Mouse (Mus musculus) intestine, embryonic 16.5 days (tissue): ENCODE measurements around the gene Gcnt4. TPM values are rescaled to one million over a fixed set of nuclear protein-coding genes. Genes with fewer than 3 reads are reported as not detected.

Experiments
- ATAC-seq: fragments of 200-750 bp; cut with Nextera tagmentation; 2 replicates; pipeline ENCODE4 v1.8.0; 2017; ENCODE audit warnings: moderate TSS enrichment, moderate library complexity
- H3K27ac ChIP-seq: fragments of 300-500 bp; sonication (generic); 2 replicates; pipeline ENCODE4 v1.5.1; 2014; ENCODE audit warnings: mild to moderate bottlenecking, low read length
- H3K27me3 ChIP-seq: fragments of 300-500 bp; sonication (generic); replicated peaks from 2 replicates; pipeline ENCODE4 v1.6.1; 2014; ENCODE audit warnings: low read length, control low read depth, mixed read lengths; ENCODE audit not compliant: control insufficient read depth, insufficient read depth
- H3K36me3 ChIP-seq: fragments of 300-500 bp; sonication (generic); 2 replicates; pipeline ENCODE4 v1.6.1; 2014; ENCODE audit warnings: low read length, control low read depth; ENCODE audit not compliant: control insufficient read depth, insufficient read depth
- H3K4me1 ChIP-seq: fragments of 300-500 bp; sonication (generic); 2 replicates; pipeline ENCODE4 v1.6.1; 2014; ENCODE audit warnings: low read length, control low read depth, mixed read lengths; ENCODE audit not compliant: control insufficient read depth, insufficient read depth
- H3K4me2 ChIP-seq: fragments of 300-500 bp; sonication (generic); 2 replicates; pipeline ENCODE4 v1.6.1; 2014; ENCODE audit warnings: low read depth, low read length, control low read depth
- H3K4me3 ChIP-seq: fragments of 300-500 bp; sonication (generic); 2 replicates; pipeline ENCODE4 v1.5.1; 2014; ENCODE audit warnings: mild to moderate bottlenecking, low read length
- H3K9ac ChIP-seq: fragments of 300-500 bp; sonication (generic); 2 replicates; pipeline ENCODE4 v1.6.1; 2014; ENCODE audit warnings: low read depth, low read length
- H3K9me3 ChIP-seq: fragments of 300-500 bp; sonication (generic); 2 replicates; pipeline ENCODE4 v1.6.1; 2016; ENCODE audit warnings: low read length, control low read depth; ENCODE audit not compliant: control insufficient read depth
- WGBS: fragments of 180-500 bp; shearing (Covaris S2); extraction: QIAGEN DNeasy Blood & Tissue Kit; methylation state at CpG from one replicate; pipeline ENCODE4 v1.1.7; 2014; 5-methylcytosine and 5-hydroxymethylcytosine counted together
- polyA plus RNA-seq: library from polyadenylated mRNA; unstranded; fragments of >200 nt; fragmentation: Nextera tagmentation; extraction: Ambion mirVana; gene quantifications from 2 replicates; pipeline ENCODE4 v1.2.1, GENCODE M21; 2015

Gcnt4 gene
- polyA plus RNA-seq, 1 experiment from 2014 or later: 5.9 TPM

DNA sequence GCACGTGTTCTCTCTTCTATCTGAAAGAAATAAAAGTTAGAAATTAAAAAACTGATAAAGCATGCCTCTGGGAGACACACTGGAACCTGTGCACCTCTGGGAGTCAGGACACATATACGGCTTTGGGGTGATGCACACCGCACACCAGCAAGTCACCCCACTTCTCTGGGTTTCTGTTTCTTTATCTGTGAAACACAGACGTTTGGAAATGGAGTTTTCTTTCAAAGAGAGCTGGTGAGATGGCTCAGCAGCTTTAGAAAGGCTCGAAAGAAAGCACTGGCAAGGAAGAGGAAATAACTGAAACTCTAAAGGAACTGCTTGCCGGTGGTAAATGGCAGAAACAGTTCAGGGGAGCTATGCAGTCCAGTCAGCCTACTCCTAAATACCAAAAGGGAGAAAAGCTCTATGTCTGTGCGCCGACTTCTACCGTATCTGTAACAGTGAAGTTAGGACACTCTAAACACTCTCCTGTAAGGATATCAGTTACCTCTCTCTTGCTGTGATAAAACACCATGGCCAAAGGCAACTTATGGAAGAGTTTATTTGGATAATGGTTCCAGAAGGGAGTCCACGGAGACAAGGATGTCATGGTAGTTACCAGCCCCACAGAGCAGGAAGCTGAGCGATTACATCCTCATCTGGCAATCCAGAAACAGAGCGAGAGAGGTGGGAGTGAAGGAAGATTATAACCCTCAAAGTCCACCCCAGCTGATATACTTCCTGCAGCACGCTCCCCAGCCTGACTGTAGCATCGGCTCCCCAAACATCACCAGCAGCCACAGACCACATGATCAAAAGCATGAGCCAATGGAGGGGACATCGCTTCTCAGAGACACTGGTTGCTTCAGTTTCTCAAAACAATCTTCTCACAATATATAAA lies 42.0 kb downstream of the Gcnt4 start:
- H3K9me3 ChIP-seq: no peaks in the 10 kb centered on the region
- H3K36me3 ChIP-seq: no peaks in the 10 kb centered on the region
- no peaks in the 10 kb centered on the region for H3K27me3 ChIP-seq
- no peak overlapping the region for H3K9ac ChIP-seq
- no peak overlapping the region for H3K4me3 ChIP-seq
- H3K27ac ChIP-seq: no peak overlapping the region
- WGBS: 70% methylated on average over 15 of the region's 15 CpGs
- no peak overlapping the region for H3K4me2 ChIP-seq
- no peaks in the 10 kb centered on the region for H3K4me1 ChIP-seq
- no peak for ATAC-seq

DNA sequence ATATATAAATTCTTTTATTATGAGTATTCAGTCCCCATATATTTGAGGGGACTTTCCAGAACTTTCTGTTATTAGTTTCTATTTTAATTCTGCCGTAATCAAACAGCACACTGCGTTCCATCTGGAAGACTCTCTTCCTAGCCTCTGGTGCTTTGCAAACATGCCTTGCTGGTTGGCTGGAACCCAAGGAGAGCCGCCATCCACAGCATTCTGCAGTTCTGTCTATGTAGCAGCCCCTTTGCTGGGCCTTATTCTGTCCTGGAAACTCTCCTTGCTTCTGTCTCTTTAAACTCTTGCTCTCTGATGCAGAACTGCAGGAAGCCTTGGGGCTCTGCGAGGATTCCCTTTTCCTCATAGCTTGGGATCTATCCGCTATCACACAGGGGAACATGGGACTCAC lies 42.6 kb downstream of the Gcnt4 start:
- Histone ChIP-seq H3K27me3 (no peaks in the 10 kb centered on the region), H3K36me3 (no peaks in the 10 kb centered on the region), H3K9me3 (no peaks in the 10 kb centered on the region), H3K4me1 (no peaks in the 10 kb centered on the region), H3K9ac (no peak overlapping the region), H3K4me2 (0 out of 2 replicates have a peak overlapping the region, but pooled peaks have one; percentile 1), H3K4me3 (no peak overlapping the region), H3K27ac (peak overlapping the region; percentile 58)
- 61% methylated on average over 5 of the region's 5 CpGs for WGBS
- no peak for ATAC-seq

DNA sequence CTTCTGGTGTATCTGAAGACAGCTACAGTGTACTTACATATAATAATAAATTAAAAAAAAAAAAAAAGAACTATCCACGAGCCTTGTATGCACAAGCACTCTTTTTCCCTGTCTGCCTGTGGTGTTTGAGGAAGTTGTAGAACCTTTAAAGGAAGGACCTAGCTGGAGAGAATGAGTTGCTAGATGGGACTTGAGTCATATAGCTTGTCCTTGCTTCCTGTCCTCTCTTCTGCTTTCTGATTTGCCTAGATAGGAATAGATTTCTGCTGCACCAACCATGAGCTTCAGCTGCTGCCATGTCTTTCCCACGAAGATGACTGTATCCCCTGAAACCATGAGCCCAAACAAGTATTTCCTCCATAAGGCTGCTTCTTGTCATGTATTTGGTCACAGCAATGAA lies 43.3 kb downstream of the Gcnt4 start:
- 83% methylated on average over 2 of the region's 2 CpGs for WGBS
- H3K4me1 ChIP-seq: no peaks in the 10 kb centered on the region

DNA sequence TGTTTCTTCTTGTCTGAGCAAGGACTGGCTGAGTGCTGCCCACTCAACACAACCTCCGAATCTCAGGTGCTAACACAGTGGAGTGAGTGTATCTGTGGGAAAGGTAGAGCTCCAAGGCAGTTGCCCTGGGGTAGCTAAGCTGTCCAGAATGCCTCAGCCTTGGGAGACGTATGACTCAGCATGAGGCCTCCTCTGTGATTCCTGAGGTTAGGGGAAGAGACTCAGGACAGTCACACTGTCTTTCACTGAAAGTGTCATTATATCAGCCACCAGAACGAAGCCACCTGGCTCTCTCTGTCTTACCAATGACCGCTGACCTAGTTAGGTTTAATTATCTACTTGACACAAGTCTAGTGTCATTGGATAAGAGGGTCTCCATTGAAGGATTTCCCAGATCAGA lies 46.6 kb downstream of the Gcnt4 start:
- ATAC-seq: no peak
- Histone ChIP-seq H3K9me3 (no peaks in the 10 kb centered on the region), H3K4me2 (no peak overlapping the region), H3K4me3 (no peak overlapping the region), H3K36me3 (no peaks in the 10 kb centered on the region), H3K4me1 (no peaks in the 10 kb centered on the region), H3K9ac (no peak overlapping the region), H3K27ac (no peak overlapping the region), H3K27me3 (no peaks in the 10 kb centered on the region)
- WGBS: 86% methylated on average over 4 of the region's 4 CpGs

More for the DNA sequence above, 43.3 kb downstream of the Gcnt4 start:
- no peaks in the 10 kb centered on the region for H3K36me3 ChIP-seq
- no peak overlapping the region for H3K4me3 ChIP-seq
- H3K9me3 ChIP-seq: no peaks in the 10 kb centered on the region
- H3K27me3 ChIP-seq: no peaks in the 10 kb centered on the region
- no peak overlapping the region for H3K9ac ChIP-seq
- H3K4me2 ChIP-seq: no peak overlapping the region
- H3K27ac ChIP-seq: no peak overlapping the region
- no peak for ATAC-seq

DNA sequence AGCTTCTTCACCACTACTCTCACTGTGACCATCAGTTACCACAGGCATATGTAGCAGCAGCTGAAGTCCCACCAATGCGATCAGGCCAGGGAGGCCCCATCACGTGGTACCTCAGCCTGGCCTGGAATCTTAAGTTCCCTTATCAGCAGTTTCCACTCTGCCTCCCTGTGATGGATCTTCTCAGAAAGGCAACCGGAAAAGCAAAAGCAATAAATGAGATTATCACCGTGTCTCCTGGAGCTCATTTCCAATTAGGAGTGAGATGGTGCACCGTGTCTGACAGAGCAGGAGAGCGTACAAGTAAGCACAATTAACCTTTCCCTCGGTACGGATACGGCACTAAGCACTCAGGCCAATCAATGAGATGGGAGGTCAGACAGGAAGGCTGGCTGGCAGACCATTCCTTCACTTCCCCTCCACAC lies 47.4 kb downstream of the Gcnt4 start:
- 41% methylated on average over 9 of the region's 9 CpGs for WGBS
- Histone ChIP-seq H3K4me3 (no peak overlapping the region), H3K9me3 (no peaks in the 10 kb centered on the region), H3K27me3 (no peaks in the 10 kb centered on the region), H3K4me2 (no peak overlapping the region), H3K4me1 (no peaks in the 10 kb centered on the region), H3K9ac (no peak overlapping the region), H3K36me3 (no peaks in the 10 kb centered on the region), H3K27ac (no peak overlapping the region)
- peak; percentile 81 for ATAC-seq

DNA sequence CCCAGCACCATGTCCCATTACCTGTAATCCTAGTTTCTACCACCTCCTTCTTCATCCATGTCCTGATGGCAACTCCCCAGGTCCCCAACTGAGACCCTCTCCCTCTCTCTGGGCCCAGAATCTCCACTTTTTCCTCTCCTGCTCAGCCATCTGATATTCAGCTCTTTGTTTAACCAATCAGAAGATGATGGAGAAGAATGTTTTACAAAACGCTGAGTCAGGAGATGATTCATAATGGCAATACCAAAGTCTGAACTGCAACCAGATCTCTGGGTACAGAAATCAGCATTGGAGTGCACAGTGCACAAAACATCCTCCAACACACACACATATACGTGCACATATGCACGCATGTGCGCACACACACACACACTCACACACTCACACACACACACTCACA lies 48.8 kb downstream of the Gcnt4 start:
- 91% methylated on average over 4 of the region's 4 CpGs for WGBS

DNA sequence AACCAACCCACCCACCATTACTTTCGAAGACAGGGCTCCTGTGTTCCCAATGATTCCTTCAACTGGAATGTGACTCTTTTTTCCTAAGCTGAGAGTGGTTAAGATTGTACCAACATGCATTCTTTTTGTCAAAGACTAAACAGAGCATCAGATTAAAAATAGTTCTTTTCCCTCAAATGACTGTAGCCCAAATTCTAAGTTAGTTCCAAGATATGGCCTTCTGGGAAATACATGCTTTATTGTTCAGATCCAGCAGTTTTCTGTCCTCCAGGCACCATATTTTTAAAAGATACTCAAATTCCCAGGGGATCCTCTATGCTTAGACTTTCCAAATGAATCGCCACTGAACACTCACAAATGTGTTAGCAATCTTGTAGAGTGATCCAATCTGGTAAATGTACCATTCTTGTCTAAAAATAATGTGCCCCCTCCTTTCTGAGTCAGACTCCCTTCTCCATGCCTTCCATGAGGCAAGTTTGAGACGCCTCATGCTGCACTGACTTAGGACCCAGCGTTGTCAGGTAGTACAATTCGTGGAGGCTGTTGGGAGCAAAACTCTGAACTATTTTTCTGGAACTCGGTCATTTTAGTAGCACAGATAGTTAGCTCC lies 52.6 kb downstream of the Gcnt4 start:
- Histone ChIP-seq H3K4me2 (no peak overlapping the region), H3K27ac (no peak overlapping the region), H3K4me3 (no peak overlapping the region), H3K9me3 (no peaks in the 10 kb centered on the region), H3K9ac (no peak overlapping the region), H3K4me1 (no peaks in the 10 kb centered on the region), H3K27me3 (no peaks in the 10 kb centered on the region), H3K36me3 (no peaks in the 10 kb centered on the region)
- no peak for ATAC-seq
- 84% methylated on average over 6 of the region's 6 CpGs for WGBS

More for the DNA sequence above, 48.8 kb downstream of the Gcnt4 start:
- no peaks in the 10 kb centered on the region for H3K4me1 ChIP-seq
- ATAC-seq: no peak
- H3K36me3 ChIP-seq: no peaks in the 10 kb centered on the region
- H3K4me2 ChIP-seq: no peak overlapping the region
- no peak overlapping the region for H3K27ac ChIP-seq
- no peaks in the 10 kb centered on the region for H3K9me3 ChIP-seq
- no peak overlapping the region for H3K4me3 ChIP-seq
- no peaks in the 10 kb centered on the region for H3K27me3 ChIP-seq
- no peak overlapping the region for H3K9ac ChIP-seq

DNA sequence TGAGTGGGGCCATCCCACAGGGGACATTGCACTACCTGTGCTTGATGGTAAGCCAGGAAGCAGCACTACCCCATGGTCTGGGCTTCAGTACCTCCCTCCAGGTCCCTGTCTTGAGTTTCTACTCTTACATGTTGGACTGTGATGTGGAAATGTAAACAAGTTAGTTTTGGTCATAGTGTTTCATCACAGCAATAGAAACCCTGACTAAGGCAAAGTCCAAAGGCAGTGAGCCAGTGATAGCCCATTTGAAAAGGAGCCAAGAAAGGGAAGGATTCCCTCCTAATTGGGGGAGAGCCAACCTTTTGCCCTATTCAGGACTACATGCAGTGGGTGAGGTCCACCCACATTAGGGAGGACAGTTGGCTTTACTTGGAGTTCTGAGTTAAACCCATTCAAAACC lies 56.1 kb downstream of the Gcnt4 start:
- no peaks in the 10 kb centered on the region for H3K27me3 ChIP-seq
- H3K9ac ChIP-seq: no peak overlapping the region
- no peak overlapping the region for H3K4me2 ChIP-seq
- no peaks in the 10 kb centered on the region for H3K9me3 ChIP-seq
- ATAC-seq: no peak
- peaks cover 5% of the 10 kb centered on the region for H3K4me1 ChIP-seq
- H3K36me3 ChIP-seq: no peaks in the 10 kb centered on the region
- H3K27ac ChIP-seq: no peak overlapping the region
- no peak overlapping the region for H3K4me3 ChIP-seq

DNA sequence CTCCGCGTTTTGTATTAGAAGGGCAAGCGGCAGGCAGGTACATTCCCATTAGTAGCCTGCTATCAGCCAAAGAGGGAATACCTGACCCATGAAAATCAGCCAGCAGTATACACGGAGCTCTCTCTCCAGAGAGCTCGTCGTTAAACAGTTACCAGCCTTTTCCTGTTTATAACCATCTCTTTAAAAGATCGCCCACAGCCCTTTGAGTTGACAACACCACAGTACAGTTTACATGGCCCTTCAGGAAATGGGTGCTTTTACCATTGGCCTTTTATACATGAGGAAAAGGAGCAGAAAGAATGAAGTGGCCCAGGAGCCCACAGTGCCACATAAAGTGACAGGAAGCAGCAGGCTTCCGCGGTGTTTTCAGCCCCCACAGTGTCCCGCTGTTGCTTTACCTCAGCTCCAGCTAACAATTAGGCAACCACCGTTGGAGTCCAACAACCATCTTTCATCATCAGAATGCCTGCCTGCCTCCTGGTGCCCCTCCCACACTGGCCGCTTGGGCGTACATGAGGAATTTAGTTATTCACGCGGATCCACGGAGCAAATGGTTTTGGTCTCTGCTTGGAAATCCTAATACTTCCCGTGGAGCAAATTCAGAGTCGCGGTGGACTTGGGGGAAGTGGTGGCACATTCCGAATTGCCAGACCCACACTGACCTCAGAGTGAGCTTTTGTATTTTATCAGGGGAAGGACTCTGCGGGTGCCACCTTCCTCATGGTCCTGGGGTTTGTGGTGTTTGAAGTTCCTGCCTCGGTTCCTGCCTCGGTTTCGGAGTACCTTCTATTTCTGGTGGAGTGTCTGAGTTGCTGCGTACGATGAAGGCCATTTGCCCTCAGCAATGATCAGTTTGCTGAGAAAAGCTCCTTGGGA lies 59.0 kb downstream of the Gcnt4 start:
- H3K4me2 ChIP-seq: peak overlapping the region; percentile 17
- WGBS: 51% methylated on average over 26 of the region's 26 CpGs
- no peak overlapping the region for H3K4me3 ChIP-seq
- no peak overlapping the region for H3K9ac ChIP-seq
- ATAC-seq: 0 out of 2 replicates have a peak, but pooled peaks have one; percentile 36
- peaks cover 5% of the 10 kb centered on the region for H3K4me1 ChIP-seq
- H3K9me3 ChIP-seq: no peaks in the 10 kb centered on the region
- no peaks in the 10 kb centered on the region for H3K27me3 ChIP-seq
- H3K36me3 ChIP-seq: no peaks in the 10 kb centered on the region
- no peak overlapping the region for H3K27ac ChIP-seq
